Mouse (Mus musculus) kidney, adult 18-20 months (tissue): ENCODE measurements around the gene Hivep2.

Experiments used
- DNase-seq: peaks from one replicate; pipeline ENCODE4 v3.0.0; 2021

The Hivep2 gene

GRCm38 (mm10) chr10:14024971-14025370 lies 59.1 kb downstream of the Hivep2 start:
- DNase-seq: no peak

- DNase-seq: no peak
These were observed 61.9 kb downstream of the Hivep2 start for GRCm38 (mm10) chr10:14027751-14028150.

GRCm38 (mm10) chr10:14028956-14029355 lies 63.1 kb downstream of the Hivep2 start:
- DNase-seq: no peak

GRCm38 (mm10) chr10:14030458-14031035 lies 64.7 kb downstream of the Hivep2 start:
- peak; percentile 26 for DNase-seq

- DNase-seq: no peak
These were observed 66.7 kb downstream of the Hivep2 start for GRCm38 (mm10) chr10:14032532-14032931.

- DNase-seq: no peak
These were observed 68.2 kb downstream of the Hivep2 start for GRCm38 (mm10) chr10:14034046-14034445.

- peak; percentile 23 for DNase-seq
These were observed 68.9 kb downstream of the Hivep2 start for GRCm38 (mm10) chr10:14034790-14035189.

- no peak for DNase-seq
These were observed 69.7 kb downstream of the Hivep2 start for GRCm38 (mm10) chr10:14035607-14036006.

- DNase-seq: no peak
These were observed 70.6 kb downstream of the Hivep2 start for GRCm38 (mm10) chr10:14036472-14036871.

- no peak for DNase-seq
These were observed 72.2 kb downstream of the Hivep2 start for GRCm38 (mm10) chr10:14037977-14038489.

- DNase-seq: no peak
These were observed 75.0 kb downstream of the Hivep2 start for GRCm38 (mm10) chr10:14040716-14041470.

GRCm38 (mm10) chr10:14041606-14042005 lies 75.7 kb downstream of the Hivep2 start:
- DNase-seq: no peak

- no peak for DNase-seq
These were observed 76.9 kb downstream of the Hivep2 start for GRCm38 (mm10) chr10:14042539-14043348.

GRCm38 (mm10) chr10:14043349-14043710 lies 77.5 kb downstream of the Hivep2 start:
- DNase-seq: no peak

- no peak for DNase-seq
These were observed 78.3 kb downstream of the Hivep2 start for GRCm38 (mm10) chr10:14044046-14044782.

GRCm38 (mm10) chr10:14044783-14045392 lies 79.0 kb downstream of the Hivep2 start:
- DNase-seq: no peak

GRCm38 (mm10) chr10:14045745-14046144 lies 79.9 kb downstream of the Hivep2 start:
- DNase-seq: no peak

GRCm38 (mm10) chr10:14046171-14046651 lies 80.3 kb downstream of the Hivep2 start:
- DNase-seq: no peak

GRCm38 (mm10) chr10:14046935-14047334 lies 81.1 kb downstream of the Hivep2 start:
- DNase-seq: peak; percentile 29

- peak; percentile 26 for DNase-seq
These were observed 81.8 kb downstream of the Hivep2 start for GRCm38 (mm10) chr10:14047661-14048060.

- no peak for DNase-seq
These were observed 82.5 kb downstream of the Hivep2 start for GRCm38 (mm10) chr10:14048322-14048915.
